Mouse (Mus musculus) kidney, adult 11 months (tissue): ENCODE data around the gene Rassf3.

ENCODE experiments used
- DNase-seq: peaks from one replicate; pipeline ENCODE4 v3.0.0; 2022

Rassf3 gene

GRCm38 (mm10) chr10:121428011-121428711 is 48.0 kb downstream of the Rassf3 start:
- DNase-seq, result no peak

DNA sequence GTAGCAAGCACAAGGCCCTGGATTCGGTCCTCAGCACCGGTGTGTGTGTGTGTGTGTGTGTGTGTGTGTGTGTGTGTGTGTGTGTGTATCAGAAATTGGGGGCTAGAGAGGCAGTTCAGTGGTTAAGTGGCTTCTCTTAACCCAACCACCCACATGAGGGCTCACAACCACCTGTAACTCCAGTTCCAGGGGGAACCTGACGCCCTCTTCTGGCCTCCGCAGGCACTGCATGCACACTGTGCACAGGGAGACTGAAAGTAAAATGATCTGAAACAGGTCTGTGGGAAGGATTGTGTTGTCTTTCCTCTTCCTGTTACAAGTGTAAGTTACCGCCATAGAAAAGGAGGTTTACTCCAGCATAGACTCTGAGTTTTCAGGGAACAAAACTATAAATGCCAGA is 49.0 kb downstream of the Rassf3 start:
- DNase-seq, result no peak

DNA sequence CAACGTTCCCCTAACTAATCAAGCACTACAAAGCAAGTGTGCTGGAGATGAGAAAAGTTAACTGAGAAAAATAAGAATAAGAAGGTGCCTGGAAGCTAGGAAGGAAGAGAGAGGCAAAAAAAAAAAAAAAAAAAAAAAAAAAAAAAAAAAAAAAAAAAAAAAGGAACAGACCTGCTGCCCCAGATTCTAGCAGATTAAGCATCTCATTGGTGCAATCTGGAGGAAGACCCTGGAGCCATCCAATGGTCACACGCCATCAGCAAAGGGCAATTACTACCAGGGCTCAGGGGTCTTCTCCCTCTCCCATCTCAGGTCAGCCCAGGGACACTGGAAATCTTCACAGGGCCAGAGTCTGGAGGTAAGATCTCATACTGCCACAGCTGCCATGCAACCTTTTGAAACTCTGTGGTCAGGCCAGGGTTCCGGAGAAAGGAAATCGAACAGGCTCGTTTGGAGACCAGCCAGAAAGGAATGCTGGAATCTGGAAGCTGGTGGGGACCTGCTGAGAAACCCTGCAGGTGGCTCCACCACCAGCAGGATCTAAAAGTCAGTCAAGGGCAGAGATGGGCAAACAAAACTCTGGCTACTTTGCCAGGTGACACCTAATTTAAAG is 49.6 kb downstream of the Rassf3 start:
- peak; percentile 64 for DNase-seq

GRCm38 (mm10) chr10:121425506-121426025 is 50.6 kb downstream of the Rassf3 start:
- no peak for DNase-seq

DNA sequence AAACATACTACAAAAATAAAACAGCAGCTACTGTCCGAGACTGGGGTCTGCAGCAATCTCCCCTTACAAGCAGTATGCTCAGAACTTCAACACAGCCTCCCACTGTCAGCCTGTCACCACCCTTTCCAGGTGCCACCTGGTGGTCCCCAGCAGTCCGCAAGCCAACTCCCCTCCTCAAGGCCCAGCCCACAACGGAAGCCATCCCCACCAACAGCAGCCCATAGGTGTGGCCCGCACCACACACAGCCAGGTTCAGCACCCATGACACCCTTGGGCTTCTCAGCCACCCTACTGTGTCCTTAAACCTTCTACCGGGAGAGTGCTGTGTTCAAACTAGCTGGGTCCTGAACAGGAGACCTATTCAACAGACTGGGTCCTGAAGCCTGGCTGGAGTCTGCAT is 51.1 kb downstream of the Rassf3 start:
- no peak for DNase-seq

- no peak for DNase-seq
These were observed 51.7 kb downstream of the Rassf3 start for GRCm38 (mm10) chr10:121424455-121424854.

GRCm38 (mm10) chr10:121423541-121424349 is 52.4 kb downstream of the Rassf3 start:
- DNase-seq, result peak; percentile 52

GRCm38 (mm10) chr10:121422294-121422693 is 53.9 kb downstream of the Rassf3 start:
- no peak for DNase-seq

- no peak for DNase-seq
These were observed 54.4 kb downstream of the Rassf3 start for GRCm38 (mm10) chr10:121421657-121422290.

DNA sequence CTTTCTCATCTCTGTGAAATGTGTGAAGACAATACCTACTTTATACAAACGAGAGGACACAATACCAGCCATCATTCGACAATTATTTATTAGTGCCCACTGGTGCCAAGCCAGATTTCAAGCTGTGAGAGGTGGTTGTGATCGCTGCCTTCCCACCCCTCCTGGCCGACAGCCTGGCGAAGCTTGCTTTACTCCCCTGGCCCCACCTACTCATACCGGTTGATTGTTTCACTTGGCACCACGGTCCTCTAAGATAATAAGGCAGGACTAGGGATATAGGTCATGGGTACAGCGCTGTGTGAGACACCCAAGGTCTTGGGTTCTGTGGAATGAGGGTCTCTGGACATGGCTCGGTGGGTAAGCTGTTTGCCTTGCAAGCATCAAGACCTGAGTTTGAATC is 55.1 kb downstream of the Rassf3 start:
- no peak for DNase-seq

DNA sequence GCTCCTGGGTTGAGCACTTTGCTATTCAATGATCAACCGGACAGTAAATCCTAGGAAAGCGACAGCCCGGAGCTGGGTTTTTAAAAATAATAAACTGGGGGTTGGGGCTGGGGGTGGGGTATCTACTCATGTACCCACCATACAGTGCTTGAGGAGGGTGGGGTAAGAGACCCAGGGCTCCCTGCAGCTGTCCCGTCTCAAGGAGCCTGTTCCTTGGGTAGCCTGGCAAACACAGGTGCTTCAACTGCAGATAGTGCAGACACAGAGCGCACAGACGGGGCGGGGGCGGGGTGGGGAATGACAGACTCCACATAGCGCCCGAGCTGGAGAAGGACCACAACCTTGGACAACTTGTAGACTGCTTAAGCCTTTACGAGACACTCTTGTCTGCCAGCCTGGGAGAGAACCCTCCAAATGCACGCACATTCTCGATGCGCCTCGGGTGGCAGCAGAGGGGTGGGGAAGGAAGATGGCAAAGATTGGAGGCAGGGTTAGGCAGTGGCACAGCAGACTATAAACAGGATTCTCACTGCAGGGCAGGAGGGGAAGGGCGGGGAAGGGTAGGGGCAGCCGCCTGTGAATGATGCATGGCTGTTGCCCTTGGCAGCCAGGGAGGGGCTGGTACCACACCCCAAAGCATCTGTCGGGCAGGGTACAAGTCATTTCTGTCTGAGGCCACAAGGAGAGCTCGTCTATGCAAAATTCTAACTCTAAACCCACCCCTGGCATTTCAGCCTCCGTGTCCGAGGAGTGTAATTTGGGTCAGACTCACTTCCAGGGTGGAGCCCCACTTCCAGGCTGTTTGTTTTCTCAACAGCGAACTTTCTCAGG is 56.3 kb downstream of the Rassf3 start:
- no peak for DNase-seq

DNA sequence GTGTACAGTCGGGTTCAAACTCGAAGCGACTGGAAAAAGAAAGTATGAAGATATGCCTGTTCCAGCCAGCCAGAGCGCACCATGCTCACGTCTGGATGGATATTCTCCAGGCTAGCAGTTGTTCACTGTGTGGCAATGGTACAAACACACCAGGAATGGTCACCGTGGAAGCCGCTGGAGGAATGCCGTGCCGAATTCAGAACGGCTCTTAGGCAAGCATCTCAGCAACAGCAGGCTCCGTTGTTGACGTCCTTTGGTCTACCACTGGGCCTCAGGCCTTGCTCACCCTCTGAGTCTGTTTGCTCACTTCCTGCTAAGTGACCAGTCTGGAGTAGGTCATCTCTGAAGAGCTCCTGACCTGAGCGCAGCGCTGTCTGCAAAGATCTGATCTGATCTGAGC is 57.3 kb downstream of the Rassf3 start:
- DNase-seq, result no peak

GRCm38 (mm10) chr10:121414127-121414526 is 62.0 kb downstream of the Rassf3 start:
- DNase-seq, result no peak

DNA sequence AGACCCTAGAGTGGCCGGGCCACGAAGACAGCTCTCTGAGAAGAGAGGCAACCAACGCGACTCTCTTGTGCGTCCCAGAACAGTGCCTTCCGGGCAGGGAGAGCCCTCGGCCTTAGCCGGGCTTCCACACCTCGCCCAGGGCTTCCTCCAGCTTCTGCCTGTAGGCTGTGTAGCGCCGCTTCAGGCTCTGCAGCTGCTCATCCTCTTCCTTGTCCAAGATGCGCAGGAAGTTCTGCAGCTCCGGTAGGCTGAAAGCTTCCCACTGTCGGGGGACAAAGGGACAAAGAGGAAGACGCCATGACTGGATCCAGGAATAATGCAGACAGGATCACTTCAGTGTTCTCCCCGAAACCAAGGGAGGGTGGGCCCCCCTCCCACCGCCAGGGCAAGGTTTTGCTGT is 63.3 kb downstream of the Rassf3 start:
- no peak for DNase-seq

- DNase-seq, result no peak
These were observed 64.3 kb downstream of the Rassf3 start for GRCm38 (mm10) chr10:121411721-121412455.

GRCm38 (mm10) chr10:121409717-121410116 is 66.4 kb downstream of the Rassf3 start:
- DNase-seq, result no peak

- DNase-seq, result no peak
These were observed 72.2 kb downstream of the Rassf3 start for GRCm38 (mm10) chr10:121403946-121404345.

DNA sequence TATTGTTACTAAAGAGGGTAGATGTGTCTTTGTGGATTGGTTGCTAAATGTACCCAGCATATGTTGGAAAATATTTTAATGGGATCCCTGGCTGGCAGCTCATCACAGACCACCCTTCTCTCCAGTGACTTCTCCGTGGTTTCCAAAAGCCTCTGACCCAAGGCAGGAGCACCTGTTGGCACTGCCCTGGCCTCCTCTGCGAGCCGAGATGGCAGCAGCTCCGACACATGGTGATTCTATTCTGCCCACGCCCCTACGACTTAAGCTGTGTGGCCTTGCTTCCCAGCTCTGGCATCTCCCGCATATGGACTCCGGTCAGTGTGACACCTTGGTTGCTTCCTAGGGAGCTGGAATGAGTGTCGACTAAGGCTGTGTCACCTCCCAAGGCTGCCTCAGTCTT is 73.0 kb downstream of the Rassf3 start:
- DNase-seq, result no peak

- DNase-seq, result no peak
These were observed 75.1 kb downstream of the Rassf3 start for GRCm38 (mm10) chr10:121401005-121401404.

GRCm38 (mm10) chr10:121398599-121398998 is 77.5 kb downstream of the Rassf3 start:
- no peak for DNase-seq

DNA sequence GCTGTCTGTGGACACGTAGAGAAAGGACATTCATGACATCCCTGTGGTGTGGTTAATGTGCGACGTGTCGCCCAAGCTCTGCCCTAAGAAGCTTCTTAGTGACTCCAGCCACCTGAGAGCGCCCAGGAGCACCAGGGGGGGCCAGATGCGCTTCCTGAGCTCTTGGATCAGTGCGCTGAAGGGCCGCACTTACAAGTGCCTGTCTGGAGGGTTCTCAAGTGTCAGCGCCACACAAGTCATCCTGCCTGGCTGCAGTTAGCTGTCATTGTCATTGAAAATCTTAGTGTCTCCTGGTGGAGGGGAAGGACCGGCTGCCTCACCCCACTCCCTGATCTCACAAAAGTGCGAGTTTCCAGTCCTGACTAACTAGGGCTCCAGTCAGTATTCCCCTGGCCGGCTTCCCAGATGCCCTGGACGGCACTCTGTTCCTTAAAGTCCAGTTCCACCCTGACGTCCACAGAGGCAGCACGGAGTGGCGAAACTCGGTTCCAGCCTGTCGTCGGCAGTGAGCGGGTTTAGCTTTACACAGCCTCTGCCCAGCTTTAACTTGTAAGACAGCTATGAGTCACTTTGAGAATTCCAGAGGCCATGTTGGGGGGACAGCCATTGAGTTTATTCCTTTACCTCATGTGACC is 80.5 kb downstream of the Rassf3 start:
- peak; percentile 31 for DNase-seq
